Mouse (Mus musculus): ENCODE data around the gene Spsb1. TPM values are rescaled to one million over a fixed set of nuclear protein-coding genes. Genes with fewer than 3 reads are reported as not detected.

Gene Spsb1
- polyA plus RNA-seq, 1 experiment: 0.75 TPM

DNA sequence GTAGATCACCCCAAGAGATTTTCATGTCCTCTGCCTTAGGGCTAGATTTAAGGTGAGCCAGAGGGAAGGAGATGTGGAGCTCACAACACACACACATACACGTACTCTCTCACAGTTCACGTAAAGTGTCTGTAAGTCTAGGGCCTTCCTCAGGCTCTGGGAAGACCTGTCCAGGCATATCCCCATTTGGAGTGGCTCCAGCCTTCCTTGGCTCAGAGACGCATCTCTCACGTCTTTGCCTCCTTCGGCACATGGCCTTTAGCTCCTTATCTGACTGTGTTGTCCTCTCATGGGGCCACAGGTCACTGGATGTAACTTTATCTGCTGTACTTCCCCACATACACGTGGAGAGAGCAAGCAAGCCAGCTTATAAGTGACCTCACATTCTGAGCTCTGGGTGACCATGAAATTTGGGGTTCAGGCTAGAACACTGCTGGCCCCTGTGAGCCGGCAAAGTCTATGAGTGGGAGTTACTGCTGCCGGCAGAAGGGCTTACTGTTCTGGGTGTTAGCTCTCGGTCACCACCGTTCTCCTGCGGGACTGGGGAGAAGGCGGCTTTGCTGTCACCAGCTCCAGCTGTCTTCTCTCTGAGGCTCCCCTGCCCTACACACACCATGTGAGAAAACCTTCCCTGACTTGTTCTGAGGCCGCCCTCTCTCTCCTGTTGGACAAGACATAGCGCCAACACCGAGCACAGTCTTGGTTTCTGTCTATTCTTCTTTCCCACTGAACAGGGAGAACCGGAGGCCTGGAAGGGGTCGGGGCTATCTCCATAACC lies 72.5 kb downstream of the Spsb1 start:
- Histone ChIP-seq H3K27me3 (replicated peaks) (peaks cover 87% of the 10 kb centered on the region), H3K36me3 (replicated peaks; ENCODE audit: low read length) (no peaks in the 10 kb centered on the region), H3K4me3 (replicated peaks) (no peak overlapping the region), H3K4me1 (peaks cover 7% of the 10 kb centered on the region), H3K9me3 (no peaks in the 10 kb centered on the region)
- no peak for TF ChIP-seq GATA1 (IDR thresholded peaks at IDR 0.05; ENCODE audit: borderline replicate concordance, low read length)
- TF ChIP-seq FLI1 (IDR thresholded peaks at IDR 0.05; ENCODE audit: low read length): no peak

DNA sequence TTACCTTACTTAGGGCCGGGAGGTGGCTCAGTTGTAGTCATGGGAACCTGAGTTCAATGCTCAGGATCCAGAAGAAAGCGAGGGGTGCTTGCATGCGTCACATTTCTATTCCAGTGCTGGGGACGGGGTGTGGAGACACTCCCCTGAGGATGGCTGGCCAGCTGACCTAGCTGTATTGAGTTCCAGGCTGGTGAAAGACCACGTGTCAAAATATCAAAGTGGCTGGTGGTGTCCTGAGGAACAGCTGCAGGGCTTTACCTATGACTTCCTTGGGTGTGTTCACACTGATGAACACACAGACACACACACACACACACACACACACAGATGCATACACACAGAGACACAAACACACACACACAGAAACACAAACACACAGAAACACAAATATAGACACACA lies 73.9 kb downstream of the Spsb1 start:
- H3K27me3 ChIP-seq (replicated peaks): peaks cover 88% of the 10 kb centered on the region
- no peaks in the 10 kb centered on the region for H3K9me3 ChIP-seq
- no peak for TF ChIP-seq FLI1 (IDR thresholded peaks at IDR 0.05; ENCODE audit: low read length)
- no peak for TF ChIP-seq GATA1 (IDR thresholded peaks at IDR 0.05; ENCODE audit: borderline replicate concordance, low read length)
- H3K36me3 ChIP-seq (replicated peaks; ENCODE audit: low read length): no peaks in the 10 kb centered on the region
- H3K4me3 ChIP-seq (replicated peaks): no peak overlapping the region
- H3K4me1 ChIP-seq: peaks cover 7% of the 10 kb centered on the region

GRCm38 (mm10) chr4:149879980-149880379 lies 74.9 kb downstream of the Spsb1 start:
- Histone ChIP-seq H3K27me3 (replicated peaks) (peaks cover 88% of the 10 kb centered on the region), H3K9me3 (no peaks in the 10 kb centered on the region), H3K4me3 (replicated peaks) (no peak overlapping the region), H3K36me3 (replicated peaks; ENCODE audit: low read length) (no peaks in the 10 kb centered on the region), H3K4me1 (peaks cover 7% of the 10 kb centered on the region)
- no peak for TF ChIP-seq GATA1 (IDR thresholded peaks at IDR 0.05; ENCODE audit: borderline replicate concordance, low read length)
- TF ChIP-seq FLI1 (IDR thresholded peaks at IDR 0.05; ENCODE audit: low read length): no peak

DNA sequence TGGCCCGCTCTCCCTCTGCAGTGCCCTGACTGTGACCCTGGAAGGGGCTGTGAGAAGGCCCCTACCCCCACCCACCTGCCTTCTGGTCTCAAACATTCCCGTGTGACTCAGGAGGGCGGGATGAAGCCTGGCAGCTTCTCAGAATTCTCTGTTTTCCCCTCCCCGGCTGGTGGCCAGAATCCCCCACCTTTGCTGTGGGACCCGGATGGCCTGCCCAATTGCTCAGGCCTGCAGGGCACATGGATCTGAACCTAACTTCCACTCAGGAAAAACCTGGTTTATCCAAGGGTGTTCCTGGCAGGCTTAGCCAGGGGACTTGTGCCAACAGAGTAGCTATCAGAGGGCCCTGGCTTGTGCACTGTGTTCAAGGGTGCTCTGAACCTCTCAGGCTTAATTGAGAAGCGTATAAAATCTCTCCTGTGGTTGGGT lies 76.8 kb downstream of the Spsb1 start:
- H3K9me3 ChIP-seq: no peaks in the 10 kb centered on the region
- H3K4me1 ChIP-seq: peaks cover 7% of the 10 kb centered on the region
- no peak overlapping the region for H3K4me3 ChIP-seq (replicated peaks)
- peaks cover 88% of the 10 kb centered on the region for H3K27me3 ChIP-seq (replicated peaks)
- no peaks in the 10 kb centered on the region for H3K36me3 ChIP-seq (replicated peaks; ENCODE audit: low read length)
- no peak for TF ChIP-seq FLI1 (IDR thresholded peaks at IDR 0.05; ENCODE audit: low read length)
- TF ChIP-seq GATA1 (IDR thresholded peaks at IDR 0.05; ENCODE audit: borderline replicate concordance, low read length): no peak

GRCm38 (mm10) chr4:149877202-149877601 lies 77.6 kb downstream of the Spsb1 start:
- Histone ChIP-seq H3K4me1 (peaks cover 7% of the 10 kb centered on the region), H3K9me3 (no peaks in the 10 kb centered on the region), H3K4me3 (replicated peaks) (no peak overlapping the region), H3K36me3 (replicated peaks; ENCODE audit: low read length) (no peaks in the 10 kb centered on the region), H3K27me3 (replicated peaks) (peaks cover 88% of the 10 kb centered on the region)
- no peak for TF ChIP-seq GATA1 (IDR thresholded peaks at IDR 0.05; ENCODE audit: borderline replicate concordance, low read length)
- no peak for TF ChIP-seq FLI1 (IDR thresholded peaks at IDR 0.05; ENCODE audit: low read length)

GRCm38 (mm10) chr4:149876761-149877160 lies 78.1 kb downstream of the Spsb1 start:
- no peaks in the 10 kb centered on the region for H3K36me3 ChIP-seq (replicated peaks; ENCODE audit: low read length)
- H3K4me1 ChIP-seq: peaks cover 7% of the 10 kb centered on the region
- H3K9me3 ChIP-seq: no peaks in the 10 kb centered on the region
- TF ChIP-seq GATA1 (IDR thresholded peaks at IDR 0.05; ENCODE audit: borderline replicate concordance, low read length) (no peak), FLI1 (IDR thresholded peaks at IDR 0.05; ENCODE audit: low read length) (no peak)
- peaks cover 85% of the 10 kb centered on the region for H3K27me3 ChIP-seq (replicated peaks)
- H3K4me3 ChIP-seq (replicated peaks): no peak overlapping the region

- no peaks in the 10 kb centered on the region for H3K36me3 ChIP-seq (replicated peaks; ENCODE audit: low read length)
- H3K4me3 ChIP-seq (replicated peaks): no peak overlapping the region
- peaks cover 88% of the 10 kb centered on the region for H3K27me3 ChIP-seq (replicated peaks)
- TF ChIP-seq FLI1 (IDR thresholded peaks at IDR 0.05; ENCODE audit: low read length): no peak
- no peak for TF ChIP-seq GATA1 (IDR thresholded peaks at IDR 0.05; ENCODE audit: borderline replicate concordance, low read length)
- H3K9me3 ChIP-seq: no peaks in the 10 kb centered on the region
- peaks cover 7% of the 10 kb centered on the region for H3K4me1 ChIP-seq
Observed at GRCm38 (mm10) chr4:149875986-149876501, 78.8 kb downstream of the Spsb1 start.

- Histone ChIP-seq H3K4me3 (replicated peaks) (no peak overlapping the region), H3K4me1 (peaks cover 7% of the 10 kb centered on the region), H3K9me3 (peaks cover 2% of the 10 kb centered on the region), H3K27me3 (replicated peaks) (peaks cover 84% of the 10 kb centered on the region), H3K36me3 (replicated peaks; ENCODE audit: low read length) (no peaks in the 10 kb centered on the region)
- TF ChIP-seq FLI1 (IDR thresholded peaks at IDR 0.05; ENCODE audit: low read length) (no peak), GATA1 (IDR thresholded peaks at IDR 0.05; ENCODE audit: borderline replicate concordance, low read length) (no peak)
Observed at GRCm38 (mm10) chr4:149875296-149875695, 79.5 kb downstream of the Spsb1 start.

DNA sequence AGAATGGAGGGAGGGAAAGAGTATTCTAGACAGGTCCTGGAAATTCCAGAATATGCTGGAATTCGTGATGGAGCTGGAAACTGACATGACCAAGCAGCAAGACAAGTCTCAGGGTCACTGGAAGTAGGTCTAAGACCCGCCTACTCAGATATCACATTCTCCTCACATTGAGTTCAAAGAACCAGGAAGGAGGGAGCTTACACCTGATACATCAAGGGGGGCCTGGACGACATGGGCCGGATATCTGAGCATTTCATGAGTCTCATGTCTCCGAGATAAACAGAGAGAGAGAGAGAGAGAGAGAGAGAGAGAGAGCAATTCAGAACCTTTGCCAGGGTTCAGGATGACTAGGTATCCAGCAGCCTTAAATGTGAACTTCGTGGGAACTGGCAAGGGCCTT lies 82.6 kb downstream of the Spsb1 start:
- Histone ChIP-seq H3K36me3 (replicated peaks; ENCODE audit: low read length) (no peaks in the 10 kb centered on the region), H3K27me3 (replicated peaks) (peaks cover 78% of the 10 kb centered on the region), H3K4me3 (replicated peaks) (no peak overlapping the region), H3K4me1 (no peaks in the 10 kb centered on the region; the same call in 1 of the 2 replicates), H3K9me3 (peaks cover 9% of the 10 kb centered on the region)
- no peak for TF ChIP-seq GATA1 (IDR thresholded peaks at IDR 0.05; ENCODE audit: borderline replicate concordance, low read length)
- TF ChIP-seq FLI1 (IDR thresholded peaks at IDR 0.05; ENCODE audit: low read length): no peak

DNA sequence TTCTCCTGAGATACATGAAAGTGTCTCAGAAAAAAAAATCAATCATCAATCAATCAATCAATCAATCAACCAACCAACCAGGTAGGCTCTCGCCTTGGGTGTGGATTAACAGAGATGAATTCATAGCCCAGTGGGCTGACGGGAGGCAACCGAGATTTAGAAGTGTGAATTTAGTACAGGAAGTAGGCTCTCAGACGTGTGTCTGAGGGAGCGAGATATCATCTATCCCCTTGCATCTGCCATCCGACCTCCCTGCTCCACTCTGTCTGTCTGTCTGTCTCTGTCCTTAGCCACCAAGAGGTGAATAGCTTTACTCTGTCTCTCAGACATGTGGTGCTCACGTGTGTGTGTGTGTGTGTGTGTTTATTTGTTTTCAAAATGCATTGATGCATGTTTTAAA lies 83.3 kb downstream of the Spsb1 start:
- Histone ChIP-seq H3K9me3 (peaks cover 9% of the 10 kb centered on the region), H3K36me3 (replicated peaks; ENCODE audit: low read length) (no peaks in the 10 kb centered on the region), H3K4me3 (replicated peaks) (no peak overlapping the region), H3K27me3 (replicated peaks) (peaks cover 75% of the 10 kb centered on the region), H3K4me1 (no peaks in the 10 kb centered on the region; the same call in 1 of the 2 replicates)
- TF ChIP-seq FLI1 (IDR thresholded peaks at IDR 0.05; ENCODE audit: low read length): no peak
- no peak for TF ChIP-seq GATA1 (IDR thresholded peaks at IDR 0.05; ENCODE audit: borderline replicate concordance, low read length)
